Mouse (Mus musculus) CD4-positive, CD25-positive, alpha-beta regulatory T cell (primary cell): ENCODE results near the gene Gm20683. TPM values are rescaled to one million over a fixed set of nuclear protein-coding genes. Genes with fewer than 3 reads are reported as not detected.

Experiments
- polyA plus RNA-seq: library from polyadenylated mRNA; unstranded; fragments of 100-300 nt; shearing (Covaris generic); gene quantifications from one replicate; pipeline ENCODE4 v1.2.1, GENCODE M21; 2017

The Gm20683 gene
- polyA plus RNA-seq, 1 experiment from 2014 or later, result 2.6 TPM

Other genes with a start within 250 kb of the Gm20683 start
- gene Gng13, start 124.6 kb downstream of the Gm20683 start, polyA plus RNA-seq, result not detected
- 6.4 TPM for gene Chtf18, start 114.3 kb downstream of the Gm20683 start, polyA plus RNA-seq
- 14.6 TPM for gene Rpusd1, start 114.1 kb downstream of the Gm20683 start, polyA plus RNA-seq
- gene Mslnl, start 105.7 kb downstream of the Gm20683 start, polyA plus RNA-seq, result 0.07 TPM
- not detected for gene Msln, start 87.4 kb downstream of the Gm20683 start, polyA plus RNA-seq
- 28.1 TPM for gene Narfl, start 68.0 kb downstream of the Gm20683 start, polyA plus RNA-seq
- 51.4 TPM for gene Haghl, start 56.1 kb downstream of the Gm20683 start, polyA plus RNA-seq
- 0.49 TPM for gene Ccdc78, start 55.2 kb downstream of the Gm20683 start, polyA plus RNA-seq
- 223 TPM for gene Fam173a, start 48.9 kb downstream of the Gm20683 start, polyA plus RNA-seq
- gene AC134908.4, start 46.1 kb downstream of the Gm20683 start, polyA plus RNA-seq, result 1.6 TPM
- gene Metrn, start 44.6 kb downstream of the Gm20683 start, polyA plus RNA-seq, result 45.7 TPM
- 0.13 TPM for gene Fbxl16, start 32.7 kb downstream of the Gm20683 start, polyA plus RNA-seq
- gene Wdr24, start 18.1 kb downstream of the Gm20683 start, polyA plus RNA-seq, result 44.1 TPM
- gene Jmjd8, start 12.9 kb downstream of the Gm20683 start, polyA plus RNA-seq, result 36.7 TPM
- gene Stub1, start 8.4 kb downstream of the Gm20683 start, polyA plus RNA-seq, result 169 TPM
- 2.1 TPM for gene Rhbdl1, start 4.5 kb downstream of the Gm20683 start, polyA plus RNA-seq
- 41.0 TPM for gene Rhot2, start 3.1 kb upstream of the Gm20683 start, polyA plus RNA-seq
- gene Wdr90, start 19.7 kb upstream of the Gm20683 start, polyA plus RNA-seq, result 8.8 TPM
- gene Mcrip2, start 27.0 kb upstream of the Gm20683 start, polyA plus RNA-seq, result 5.2 TPM
- 82.8 TPM for gene Mettl26, start 33.3 kb upstream of the Gm20683 start, polyA plus RNA-seq
- 1.3 TPM for gene Wfikkn1, start 39.1 kb upstream of the Gm20683 start, polyA plus RNA-seq
- gene Rab40c, start 78.0 kb upstream of the Gm20683 start, polyA plus RNA-seq, result 31.6 TPM
- 55.2 TPM for gene Pigq, start 103.2 kb upstream of the Gm20683 start, polyA plus RNA-seq
- gene Nhlrc4, start 103.2 kb upstream of the Gm20683 start, polyA plus RNA-seq, result not detected
- gene A930017K11Rik, start 110.8 kb upstream of the Gm20683 start, polyA plus RNA-seq, result not detected
- 30.1 TPM for gene Capn15, start 144.0 kb upstream of the Gm20683 start, polyA plus RNA-seq
- 13.5 TPM for gene Rab11fip3, start 227.8 kb upstream of the Gm20683 start, polyA plus RNA-seq
- gene Decr2, start 248.6 kb upstream of the Gm20683 start, polyA plus RNA-seq, result 30.0 TPM